Mouse (Mus musculus) myocyte (in vitro differentiated cells): ENCODE results near the gene Kcnq5.

Experiments used
- CEBPB ChIP-seq: IDR thresholded peaks from 2 replicates; pipeline ENCODE4 v1.6.1; 2011; ENCODE audit warnings: mild to moderate bottlenecking, moderate library complexity; ENCODE audit not compliant: poor library complexity, insufficient read depth, severe bottlenecking
- E2F4 ChIP-seq: IDR thresholded peaks from one replicate; pipeline ENCODE4 v1.6.1; 2011; ENCODE audit warnings: mild to moderate bottlenecking, control low read depth, moderate library complexity; ENCODE audit not compliant: insufficient read depth
- MAX ChIP-seq: IDR thresholded peaks from one replicate; pipeline ENCODE4 v1.6.1; 2011; ENCODE audit warnings: low read depth, mild to moderate bottlenecking, control low read depth
- MYOG ChIP-seq, 3 experiments: IDR thresholded peaks; one replicate each; pipeline ENCODE4 v1.6.1; 2011; ENCODE audit warnings: control low read depth in 2 of 3, low read depth in 2 of 3, mild to moderate bottlenecking in 2 of 3; ENCODE audit not compliant: insufficient read length in 2 of 3, control insufficient read depth in 1 of 3, insufficient read depth in 1 of 3
- POLR2A ChIP-seq: IDR thresholded peaks from one replicate; pipeline ENCODE4 v1.6.1; 2011; ENCODE audit warnings: low read depth, mild to moderate bottlenecking, control low read depth, moderate library complexity; ENCODE audit not compliant: insufficient read length
- POLR2AphosphoS2 ChIP-seq: IDR thresholded peaks from one replicate; pipeline ENCODE4 v1.6.1; 2011; ENCODE audit warnings: low read depth, control low read depth; ENCODE audit not compliant: insufficient read length
- REST ChIP-seq: IDR thresholded peaks from one replicate; pipeline ENCODE4 v1.6.1; 2011; ENCODE audit warnings: mild to moderate bottlenecking, control low read depth, moderate library complexity; ENCODE audit not compliant: insufficient read depth, insufficient read length
- SRF ChIP-seq: IDR thresholded peaks from one replicate; pipeline ENCODE4 v1.6.1; 2011; ENCODE audit warnings: low read depth; ENCODE audit not compliant: control insufficient read depth, insufficient read length
- TCF12 ChIP-seq: IDR thresholded peaks from one replicate; pipeline ENCODE4 v1.6.1; 2011; ENCODE audit warnings: mild to moderate bottlenecking, control low read depth; ENCODE audit not compliant: poor library complexity, insufficient read depth, severe bottlenecking
- TCF3 ChIP-seq: IDR thresholded peaks from one replicate; pipeline ENCODE4 v1.6.1; 2011; ENCODE audit warnings: low read depth, control low read depth; ENCODE audit not compliant: insufficient read length
- USF1 ChIP-seq: IDR thresholded peaks from one replicate; pipeline ENCODE4 v1.6.1; 2011; ENCODE audit warnings: low read depth, mild to moderate bottlenecking, control low read depth, moderate library complexity

DNA sequence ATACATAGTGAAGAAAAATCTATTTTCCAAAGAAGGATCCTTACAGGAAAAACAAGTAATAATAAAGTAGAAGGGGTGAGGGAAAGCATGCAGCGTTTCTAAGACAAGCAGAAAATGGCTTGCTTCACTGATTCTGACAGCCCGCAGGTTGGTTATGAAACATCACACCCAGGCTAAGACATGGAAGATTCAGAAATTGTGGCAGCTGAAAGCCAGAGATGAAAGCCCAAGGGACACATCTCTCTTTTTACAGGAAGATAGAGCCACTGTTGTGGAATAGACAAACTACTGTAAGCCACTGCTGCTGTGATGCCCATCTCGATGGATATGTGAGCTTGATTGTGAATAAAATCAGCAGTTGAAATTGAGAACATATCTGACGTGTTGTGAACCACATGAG lies 20.9 kb downstream of the Kcnq5 start:
- TF ChIP-seq MAX, result no peak
- no peak for TF ChIP-seq POLR2A
- TF ChIP-seq POLR2AphosphoS2, result no peak
- no peak for TF ChIP-seq TCF3
- no peak for TF ChIP-seq CEBPB
- no peak for TF ChIP-seq E2F4
- no peak for TF ChIP-seq USF1
- no peak for TF ChIP-seq MYOG (IDR thresholded peaks at IDR 0.05; ENCODE audit: control insufficient read depth in 1 of 3, insufficient read depth in 1 of 3, insufficient read length in 2 of 3, low read depth in 2 of 3)
- TF ChIP-seq TCF12, result no peak
- TF ChIP-seq REST, result no peak
- TF ChIP-seq SRF, result no peak
